Mouse (Mus musculus): ENCODE data around the gene Man2b2.

DNA sequence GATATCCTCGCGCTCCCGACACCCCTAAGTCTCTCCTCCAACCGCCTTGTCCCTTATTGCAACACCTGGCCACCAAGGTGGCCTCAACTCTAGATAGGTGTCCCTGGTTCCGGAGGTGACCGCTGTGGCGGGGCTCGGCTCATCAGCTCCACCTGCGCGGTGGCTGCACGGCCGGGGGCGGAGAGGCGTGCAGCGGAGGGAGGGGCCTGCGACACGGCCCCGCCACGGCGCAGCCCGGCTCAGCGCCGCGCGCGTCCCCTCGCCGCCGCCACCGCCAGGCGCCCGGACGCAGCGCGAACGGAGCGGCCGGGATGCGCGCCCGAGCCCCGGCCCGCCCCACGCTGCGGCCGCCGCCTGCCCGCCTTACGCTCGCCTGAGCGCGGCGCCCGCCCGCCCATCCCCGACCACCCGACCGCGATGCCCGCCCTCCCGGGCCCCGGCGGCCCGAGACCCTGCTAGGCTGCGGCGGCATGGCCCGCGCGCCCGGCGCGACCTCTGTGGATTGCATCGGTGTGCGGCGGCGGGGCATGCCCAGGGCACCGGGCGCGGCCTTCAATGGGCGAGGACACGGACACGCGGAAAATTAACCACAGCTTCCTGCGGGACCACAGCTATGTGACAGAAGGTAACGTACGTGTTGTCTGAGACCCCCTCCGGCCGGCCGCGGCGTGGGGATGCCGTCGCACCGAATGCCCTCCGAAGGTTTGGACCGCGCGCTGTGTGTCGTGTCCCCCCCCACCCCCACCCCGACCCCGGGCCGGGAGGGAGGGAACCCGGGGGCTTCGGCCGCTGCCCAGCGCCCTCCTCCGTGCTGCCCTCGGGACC, 38.0 kb upstream of the Man2b2 start, which contains the start of gene Ppp2r2c:
- no peak for TF ChIP-seq CTCF (IDR thresholded peaks at IDR 0.05; ENCODE audit: low read depth, low read length)
- no peak for TF ChIP-seq POLR2A (IDR thresholded peaks at IDR 0.05; ENCODE audit: borderline replicate concordance, low read depth, low read length)

Measured in bone marrow macrophage, adult 2 months (primary cell).